Mouse (Mus musculus) frontal cortex, adult 2 months (tissue): ENCODE data around the gene Hapln4. TPM values are rescaled to one million over a fixed set of nuclear protein-coding genes. Genes with fewer than 3 reads are reported as not detected.
"Not testable (repeated sequence)": the region's sequence is repeated elsewhere in the genome, so short reads cannot be mapped to it uniquely, and the experiment has no call there.

Source experiments
- DNase-seq, 2 experiments: peaks; one replicate each; pipeline ENCODE4 v3.0.0; 2022; ENCODE audit warnings: low spot score in 1 of 2; ENCODE audit errors: extremely low spot score in 1 of 2
- polyA plus RNA-seq: library from polyadenylated mRNA; depleted of rRNA; stranded (reverse); fragments of >200 nt; gene quantifications from 2 replicates; pipeline ENCODE4 v1.2.3, GENCODE M21; 2012; rRNA removed

Gene Hapln4
- 34.8 and 43.9 TPM in 2 replicates for polyA plus RNA-seq

DNA sequence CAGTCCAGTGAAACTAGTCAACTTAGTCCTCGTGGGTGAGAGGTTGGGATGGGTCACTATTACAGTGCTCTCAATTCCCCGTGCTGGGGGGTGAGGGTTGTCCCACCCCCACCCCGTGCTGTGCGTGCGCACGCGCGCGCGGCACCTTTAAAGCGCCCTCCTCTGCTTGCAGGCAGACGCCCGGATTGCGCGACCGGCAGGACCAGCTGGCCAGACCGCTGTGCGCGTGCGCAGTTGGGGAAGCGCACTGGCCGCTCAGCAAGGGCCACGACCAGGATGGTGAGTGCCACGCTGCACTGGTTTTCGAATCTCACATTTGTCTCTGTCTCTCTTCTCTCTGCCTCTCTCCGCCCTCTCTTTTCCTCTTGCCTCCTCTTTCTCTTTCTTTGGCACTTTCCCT lies at the start of gene Hapln4:
TSS of gene Hapln4 (plus strand) at position 173 of the 400 bp plus-strand sequence.
- DNase-seq = peak in 1 of 2 experiments; percentile 71

DNA sequence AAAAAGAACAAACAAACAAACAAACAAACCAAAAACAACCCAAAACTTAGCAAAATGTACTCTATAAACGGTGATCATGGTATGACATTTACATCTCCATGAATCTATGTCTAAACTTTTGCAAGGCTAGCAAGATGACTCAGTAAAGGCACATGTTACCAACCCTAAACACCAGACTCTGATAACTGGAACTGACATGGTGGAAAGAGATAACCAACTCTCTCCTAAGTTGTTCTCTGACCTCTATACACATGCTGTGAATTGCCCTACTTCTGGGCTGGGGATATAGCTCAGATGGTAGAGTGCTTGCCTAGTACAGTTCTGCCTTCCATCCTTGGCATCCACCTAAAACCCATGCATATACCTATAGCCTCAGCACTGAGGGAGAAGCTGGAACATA lies 45.3 kb upstream of the Hapln4 start:
- DNase-seq = no peak

DNA sequence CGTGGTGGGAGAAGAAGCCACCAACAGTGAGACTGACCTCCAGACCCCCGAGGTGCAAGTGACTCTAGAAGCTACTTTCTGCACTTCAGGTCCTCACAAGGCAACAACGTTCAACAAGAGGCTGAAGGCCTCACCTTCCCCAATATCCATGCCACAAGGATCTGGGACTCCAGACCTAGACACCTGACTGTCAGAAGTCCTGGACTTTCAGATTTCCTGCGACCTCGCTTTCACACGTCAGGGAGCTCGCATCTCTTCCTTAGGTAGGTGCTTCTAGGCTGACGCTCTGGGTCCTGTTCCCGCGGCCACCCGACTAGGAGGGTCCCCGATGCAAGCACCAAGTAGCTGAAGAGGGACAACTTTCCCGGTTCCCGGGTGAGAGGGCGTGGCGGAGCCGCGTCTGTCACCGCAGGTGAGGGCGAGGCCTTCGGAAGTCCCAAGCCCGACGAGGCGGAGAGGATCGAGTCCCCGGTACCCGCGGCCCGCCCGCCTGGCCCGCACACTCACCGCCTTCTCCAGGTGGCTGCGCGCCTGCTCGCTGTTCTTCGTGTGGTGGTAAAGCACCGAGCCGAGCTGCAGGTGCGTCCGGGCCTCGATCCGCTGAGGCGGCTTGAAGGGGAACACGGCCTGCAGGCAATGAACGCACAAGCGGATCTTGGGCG lies 41.2 kb upstream of the Hapln4 start:
- peak in 1 of 2 experiments; percentile 19 for DNase-seq

DNA sequence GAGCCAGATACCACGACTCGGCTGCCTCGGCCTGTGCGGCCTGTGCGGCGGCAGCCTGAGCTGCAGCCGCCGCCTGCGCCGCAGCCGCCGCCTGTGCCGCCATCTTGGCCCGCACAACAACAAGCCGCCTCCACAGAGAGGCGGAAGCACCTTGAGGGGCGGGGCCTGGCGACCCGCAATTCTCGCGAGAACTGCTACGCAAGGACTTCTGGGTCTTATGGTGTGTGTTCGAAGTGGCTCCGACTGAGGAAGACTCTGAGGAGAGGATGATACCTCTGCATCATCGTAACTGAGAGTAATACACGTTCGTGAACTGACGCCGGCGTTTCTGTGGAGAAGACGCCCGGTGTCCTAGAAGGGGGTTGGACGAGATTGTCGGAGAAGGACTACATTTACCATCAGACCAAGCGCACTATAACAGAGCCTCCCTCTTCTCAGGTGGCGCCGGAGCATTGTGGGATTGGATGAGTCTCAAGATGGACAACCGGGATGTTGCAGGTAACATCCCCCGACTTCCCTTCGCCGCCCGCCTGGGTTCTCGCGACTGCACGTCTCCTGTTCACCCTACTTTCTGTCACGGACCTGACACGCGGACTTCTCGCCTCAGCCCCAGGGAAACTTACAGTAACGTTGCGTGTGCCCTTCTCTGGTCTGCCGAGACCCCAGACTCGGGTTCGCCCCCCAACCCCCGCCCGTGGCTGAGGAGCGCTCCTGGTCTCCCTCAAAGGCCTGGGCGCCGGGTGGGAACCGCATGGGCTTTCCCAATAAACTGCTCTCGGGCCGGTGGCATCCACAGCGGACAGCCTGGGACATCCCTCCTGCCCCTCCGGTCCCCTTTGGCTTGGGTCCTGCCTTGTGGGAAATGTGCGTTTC lies 40.4 kb upstream of the Hapln4 start, which contains the start of the genes Mau2 and Sugp1:
TSS of gene Mau2 (minus strand) at position 152 of the 873 bp plus-strand sequence.
TSS of gene Sugp1 (plus strand) at position 231 of the 873 bp plus-strand sequence.
- peak; percentile 89 to 95 for DNase-seq

DNA sequence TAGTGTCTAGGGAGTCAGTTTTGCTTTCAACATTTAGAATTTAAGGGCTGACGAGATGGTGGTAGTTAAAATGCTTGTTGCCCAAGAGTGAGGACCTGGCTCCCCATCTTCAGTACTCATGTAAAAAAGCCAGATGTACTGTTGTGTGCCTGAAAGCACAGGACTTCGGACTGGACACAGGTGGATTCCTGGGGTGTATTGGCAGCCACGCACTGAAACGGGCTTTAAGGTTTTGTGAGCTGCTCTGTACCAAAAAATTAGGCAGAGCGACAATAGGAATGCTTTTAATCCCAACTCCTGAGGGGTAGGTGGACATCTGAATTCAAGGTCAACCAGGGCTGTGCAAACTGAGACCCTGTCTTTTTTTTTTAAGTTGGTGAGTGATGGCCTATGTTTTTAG lies 39.3 kb upstream of the Hapln4 start:
- no peak for DNase-seq

DNA sequence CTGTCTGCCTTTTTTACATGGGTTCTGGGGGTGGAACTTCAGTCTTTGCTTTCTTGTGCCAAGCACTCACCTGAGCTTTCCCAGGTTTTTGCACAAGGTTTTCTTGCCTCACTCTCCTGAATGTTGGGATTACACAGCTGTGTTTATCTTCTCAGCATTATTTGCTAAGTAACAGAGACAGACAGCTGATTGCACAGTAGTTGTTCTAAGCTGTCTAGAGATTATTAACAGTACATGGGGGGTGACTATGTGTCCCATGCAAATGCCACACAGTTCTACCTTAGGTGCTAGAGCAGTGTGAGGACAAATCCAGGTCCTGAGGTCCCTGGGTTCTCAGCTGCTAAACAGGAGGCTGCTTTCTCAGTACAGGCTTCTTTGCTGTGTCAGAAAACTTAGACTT lies 33.6 kb upstream of the Hapln4 start:
- no peak for DNase-seq

DNA sequence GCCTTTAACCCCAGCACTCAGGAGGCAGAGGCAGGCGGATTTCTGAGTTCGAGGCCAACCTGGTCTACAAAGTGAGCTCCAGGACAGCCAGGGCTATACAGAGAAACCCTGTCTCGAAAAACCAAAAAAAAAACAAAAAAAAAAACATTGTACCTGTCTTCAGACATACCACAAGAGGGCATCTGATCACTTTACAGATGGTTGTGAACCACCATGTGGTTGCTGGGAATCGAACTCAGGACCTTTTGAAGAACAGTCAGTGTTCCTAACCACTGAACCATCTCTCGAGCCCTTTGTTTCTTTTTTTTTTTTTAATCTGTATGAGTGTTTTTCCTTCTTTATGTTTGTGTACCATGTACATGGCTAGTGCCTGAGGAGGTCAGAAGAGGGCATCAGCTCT lies 32.8 kb upstream of the Hapln4 start:
- not testable (repeated sequence) for DNase-seq

DNA sequence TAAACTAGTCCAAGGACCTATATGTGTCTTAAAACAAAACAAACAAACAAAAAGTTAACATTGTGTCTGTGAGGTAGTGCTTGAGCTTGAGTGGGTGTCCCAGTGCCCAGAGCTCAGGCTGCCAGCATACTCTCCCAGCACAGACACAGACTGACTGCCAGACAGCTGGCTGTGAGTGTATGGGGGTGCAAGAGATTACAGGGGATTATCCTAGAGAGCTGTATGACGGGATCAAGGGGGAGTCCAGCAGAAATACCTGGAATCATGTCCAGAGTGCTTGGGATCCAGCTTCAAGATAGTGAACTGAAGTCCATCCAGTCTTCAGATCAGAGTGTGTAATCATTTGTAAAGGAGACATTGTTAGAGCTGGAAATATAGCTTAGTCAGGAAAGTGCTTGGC lies 25.5 kb upstream of the Hapln4 start:
- DNase-seq = no peak

DNA sequence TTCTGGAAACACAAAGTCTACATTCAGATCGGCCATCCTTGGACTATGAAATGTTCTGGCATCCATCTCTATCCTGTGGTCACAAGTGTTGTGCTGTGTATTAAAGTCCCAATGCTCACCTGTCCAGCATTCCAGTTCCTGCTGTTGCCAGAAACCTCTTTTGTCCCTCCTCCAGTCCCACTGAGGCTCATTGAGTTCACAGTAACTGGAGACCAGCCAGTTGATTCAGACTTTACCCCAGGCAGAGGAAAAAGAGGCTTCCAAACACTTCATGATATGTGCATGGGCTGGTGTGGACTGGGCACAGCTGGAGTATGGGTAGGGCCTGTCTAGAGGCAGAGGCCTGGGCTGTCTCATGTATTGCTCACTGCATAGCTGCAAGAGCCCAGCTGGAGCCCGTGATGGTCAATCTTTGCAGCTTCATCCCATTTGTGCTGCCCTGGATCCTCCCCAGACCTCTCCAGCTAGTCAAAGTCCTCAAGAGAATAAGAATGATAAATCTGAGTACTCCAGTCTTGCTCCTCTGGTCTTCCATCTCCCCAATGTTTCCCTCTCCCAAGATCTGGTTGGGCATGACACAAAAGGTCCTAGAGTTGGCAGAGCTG lies 11.3 kb upstream of the Hapln4 start:
- DNase-seq = no peak

DNA sequence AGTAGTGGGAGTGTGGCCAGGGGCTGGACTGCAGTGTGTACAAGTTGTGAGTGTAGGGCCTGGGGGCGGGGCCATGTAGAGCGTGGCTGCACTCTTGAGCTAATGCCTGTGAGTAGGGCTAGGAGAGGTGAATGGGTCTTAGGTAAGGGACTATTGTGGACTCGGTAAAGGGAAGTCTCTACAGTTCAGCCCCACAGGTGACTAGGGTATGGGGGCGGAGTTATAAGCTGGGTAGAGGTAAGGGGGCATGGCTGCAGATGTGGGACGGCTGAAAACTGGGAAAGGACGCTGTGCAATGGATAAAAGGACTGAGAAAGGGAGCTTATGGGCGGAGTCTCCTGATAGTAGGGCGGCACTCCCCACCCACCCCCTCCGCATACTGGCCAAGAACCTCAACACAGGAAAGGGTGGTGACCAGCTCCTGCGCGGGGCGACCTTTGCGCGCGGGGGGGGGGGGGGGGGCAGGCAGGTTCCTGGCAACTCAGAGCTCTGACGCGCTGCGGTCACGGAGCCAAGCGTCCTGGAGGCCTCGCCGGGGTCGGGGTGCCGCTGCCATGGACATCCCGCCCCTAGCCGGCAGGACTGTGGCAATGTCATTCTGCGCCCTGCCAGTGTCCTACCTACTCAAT lies 10.7 kb upstream of the Hapln4 start, which contains the start of gene Tm6sf2:
TSS of gene Tm6sf2 (plus strand) at position 484 of the 629 bp plus-strand sequence.
- no peak for DNase-seq

DNA sequence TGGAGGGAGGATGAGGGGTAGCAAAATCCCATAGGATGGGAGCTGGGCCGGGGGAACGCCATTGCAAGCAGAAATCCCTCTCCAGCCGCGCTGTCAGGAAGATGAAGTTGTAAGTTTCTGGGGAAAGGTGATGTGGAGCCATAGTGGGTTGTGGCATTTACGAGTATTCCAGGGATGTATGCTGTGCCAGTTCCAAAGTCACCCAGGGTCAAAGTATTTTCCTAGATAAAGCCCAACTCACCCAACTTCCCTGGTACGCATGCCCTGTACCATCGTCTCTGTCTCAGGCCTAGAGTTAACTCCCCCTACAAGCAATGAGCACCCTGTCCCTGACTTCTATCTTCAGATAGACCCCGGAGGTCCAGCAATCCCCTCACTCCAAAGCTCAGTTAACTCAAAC lies 10.1 kb upstream of the Hapln4 start:
- DNase-seq = no peak

DNA sequence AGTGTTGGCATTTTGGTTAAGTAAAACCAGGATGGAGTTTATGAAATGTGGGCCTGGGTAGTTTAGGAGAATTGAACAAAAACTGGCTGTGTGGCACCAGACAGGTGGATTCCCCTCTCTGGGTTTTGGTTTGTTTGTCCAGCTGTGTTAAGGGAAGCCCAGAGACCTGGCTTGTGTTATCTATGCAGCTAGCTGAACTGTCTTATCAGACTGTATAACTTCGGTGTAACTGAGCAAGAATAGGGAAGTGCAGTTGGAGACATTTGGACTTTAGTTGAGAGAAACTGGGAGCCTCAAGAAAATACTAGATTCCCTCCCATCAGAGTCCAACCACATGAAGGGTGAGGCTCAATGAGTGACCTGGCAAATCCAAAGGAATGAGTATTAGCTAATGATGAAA lies 9.6 kb upstream of the Hapln4 start:
- DNase-seq = no peak

DNA sequence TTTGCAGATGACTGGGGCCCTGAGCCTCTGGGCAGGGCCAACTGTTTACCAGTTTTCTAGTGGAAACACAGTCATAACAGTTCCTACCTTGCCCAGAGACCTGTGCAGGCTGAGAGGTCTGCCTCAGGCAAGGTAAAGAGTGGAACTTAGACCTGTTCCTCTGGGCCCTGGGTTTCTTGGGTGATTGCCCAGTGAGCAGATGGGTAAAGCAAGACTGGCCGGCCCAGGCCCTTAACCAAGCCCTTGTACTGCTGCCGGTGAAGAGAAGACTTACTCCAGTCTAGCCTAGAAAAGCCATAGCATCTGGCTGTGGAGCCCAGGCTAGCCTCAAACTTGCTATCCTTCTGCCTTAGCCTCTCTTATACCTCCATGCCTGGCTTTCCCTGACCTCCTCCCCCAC lies 1.3 kb upstream of the Hapln4 start:
- DNase-seq = no peak

DNA sequence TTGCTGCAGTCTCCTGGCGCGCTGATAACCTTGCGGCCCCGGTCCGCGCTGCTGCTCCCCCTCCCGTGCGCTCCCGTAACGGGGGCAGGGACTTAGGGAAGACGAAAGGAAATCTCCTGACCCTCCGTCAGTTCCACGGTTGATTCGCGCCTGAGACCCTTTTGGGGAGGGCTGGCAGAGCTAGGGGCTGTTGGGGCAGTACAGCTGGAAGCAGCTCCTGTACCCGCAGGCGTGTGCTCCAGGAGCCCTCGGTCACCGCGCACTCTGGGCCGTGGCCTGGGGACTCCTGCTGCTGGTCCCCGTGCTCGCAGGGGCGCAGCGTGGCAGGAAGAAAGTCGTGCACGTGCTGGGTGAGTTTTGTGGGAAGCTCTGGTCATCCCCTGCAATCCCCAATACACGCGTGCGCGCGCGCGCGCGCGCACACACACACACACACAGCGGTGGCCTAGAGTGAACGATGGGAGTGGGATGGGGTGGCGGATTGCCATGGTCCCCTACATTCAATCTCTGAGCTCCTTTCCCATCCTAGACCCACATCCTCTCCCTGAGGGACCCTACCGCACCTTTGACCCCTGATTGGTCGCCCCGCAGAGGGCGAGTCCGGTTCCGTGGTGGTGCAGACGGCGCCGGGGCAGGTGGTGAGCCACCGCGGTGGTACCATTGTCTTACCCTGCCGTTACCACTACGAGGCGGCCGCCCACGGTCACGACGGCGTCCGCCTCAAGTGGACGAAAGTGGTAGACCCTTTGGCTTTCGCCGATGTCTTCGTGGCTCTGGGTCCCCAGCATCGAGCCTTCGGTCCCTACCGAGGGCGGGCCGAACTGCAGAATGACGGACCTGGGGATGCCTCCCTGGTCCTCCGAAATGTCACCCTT lies 1.2 kb downstream of the Hapln4 start:
- no peak for DNase-seq

DNA sequence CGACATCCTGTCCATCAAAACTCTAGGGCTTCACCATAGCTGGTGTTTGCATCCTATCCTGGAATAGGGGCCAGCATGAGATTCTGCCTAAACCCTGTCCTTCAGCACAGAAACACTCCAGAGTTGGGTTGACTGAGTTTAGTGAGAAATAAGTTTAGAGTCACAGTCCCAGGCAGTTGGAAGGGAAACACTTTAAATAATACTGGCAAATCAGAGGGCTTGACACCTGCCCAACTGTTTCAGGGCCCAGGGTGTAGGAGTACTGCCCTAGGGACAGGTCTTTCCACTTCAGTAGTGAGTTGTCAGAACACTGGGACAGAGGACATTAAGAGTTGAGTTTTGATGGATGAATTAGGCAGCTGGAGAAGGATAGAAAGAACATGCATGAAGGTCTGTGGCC lies 2.9 kb downstream of the Hapln4 start:
- DNase-seq = no peak

DNA sequence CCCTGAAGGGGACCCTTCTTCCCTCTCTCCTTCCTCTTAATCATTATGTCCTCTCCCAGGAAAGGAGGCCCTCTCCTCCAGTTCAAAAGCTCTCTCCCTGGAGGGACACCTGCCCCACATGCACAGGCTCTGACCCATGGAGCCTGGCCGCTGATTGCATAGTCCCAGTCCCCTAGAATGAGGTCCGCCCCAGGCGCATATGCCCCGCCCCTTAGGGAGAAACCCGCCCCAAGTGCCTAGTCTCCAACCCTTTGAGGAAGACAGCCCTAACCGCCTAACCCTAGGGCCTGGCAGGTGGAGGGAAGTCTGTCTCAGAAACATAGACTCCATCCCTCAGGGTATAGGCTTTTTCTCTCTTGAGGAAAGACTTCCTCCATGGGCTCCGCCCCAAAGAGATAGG lies 4.0 kb downstream of the Hapln4 start:
- no peak for DNase-seq

DNA sequence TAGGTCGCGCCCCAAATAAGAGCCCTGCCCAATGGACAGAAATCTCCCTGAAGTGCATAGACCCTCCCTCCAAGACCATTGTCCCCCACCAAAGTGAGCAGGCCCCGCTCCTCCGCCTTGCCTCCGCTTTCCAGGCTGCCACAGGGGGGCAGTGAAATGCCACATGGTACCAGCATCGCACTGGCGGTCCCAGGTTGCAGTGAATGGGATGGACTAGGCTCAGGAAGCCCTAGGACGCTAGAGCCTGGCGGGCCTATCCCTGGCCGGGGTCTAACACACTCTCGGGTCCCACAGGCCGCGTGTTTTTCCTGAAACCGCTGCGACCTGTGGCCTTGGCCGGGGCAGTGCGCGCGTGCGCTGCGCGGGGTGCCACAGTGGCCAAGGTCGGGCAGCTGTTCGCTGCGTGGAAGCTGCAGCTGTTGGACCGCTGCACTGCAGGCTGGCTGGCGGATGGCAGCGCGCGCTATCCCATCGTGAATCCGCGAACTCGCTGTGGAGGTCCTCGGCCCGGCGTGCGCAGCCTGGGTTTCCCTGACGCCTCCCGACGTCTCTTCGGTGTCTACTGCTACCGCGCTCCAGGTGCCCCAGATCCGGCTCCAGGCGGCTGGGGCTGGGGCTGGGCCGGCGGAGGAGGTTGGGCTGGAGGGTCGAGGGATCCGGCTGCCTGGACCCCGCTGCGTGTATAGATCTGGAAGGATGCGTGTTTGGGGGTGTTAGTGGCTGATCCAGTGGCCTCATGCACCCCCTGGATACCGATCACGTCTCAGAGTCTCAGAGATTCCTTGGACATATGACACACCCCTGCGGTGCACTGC lies 4.8 kb downstream of the Hapln4 start:
- DNase-seq = peak in 1 of 2 experiments; percentile 76

DNA sequence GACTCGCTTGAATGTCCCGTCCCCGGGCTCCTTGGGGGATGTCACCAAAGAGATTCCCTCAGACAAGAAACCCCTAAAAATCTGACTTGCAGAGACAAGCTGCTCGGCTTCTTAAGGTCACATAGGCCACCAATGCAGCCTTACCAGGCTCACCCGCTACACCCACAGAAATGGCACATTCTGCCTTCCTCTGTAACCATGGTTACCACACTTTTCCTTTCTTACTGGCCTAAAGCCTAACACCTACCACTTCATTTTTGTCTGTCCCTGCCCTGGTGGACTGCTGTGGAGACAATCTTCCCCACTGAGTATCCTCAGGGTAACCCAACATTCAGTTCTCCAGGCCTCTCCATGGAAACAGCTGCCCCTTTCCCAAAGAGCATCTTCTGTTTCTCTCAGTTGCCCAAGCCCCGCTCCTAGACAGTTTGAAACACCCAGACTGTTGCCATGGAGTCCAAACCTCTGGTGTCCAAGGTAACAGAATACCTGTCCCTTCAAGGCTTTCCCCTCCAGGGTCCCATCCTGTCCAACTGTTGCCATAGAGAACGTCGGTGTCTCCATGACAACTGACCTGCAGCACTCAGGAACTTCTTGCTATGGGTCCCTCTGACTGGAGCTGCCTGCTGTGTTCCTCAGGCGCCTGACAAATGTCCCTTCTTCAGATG lies 6.2 kb downstream of the Hapln4 start:
- DNase-seq = no peak
